Mouse (Mus musculus) heart, adult 8-10 months (tissue): ENCODE measurements around the gene Lce1h. TPM values are rescaled to one million over a fixed set of nuclear protein-coding genes. Genes with fewer than 3 reads are reported as not detected.

Source experiments
- DNase-seq: peaks from one replicate; pipeline ENCODE4 v3.0.0; 2022; ENCODE audit warnings: low spot score
- total RNA-seq, 4 experiments: library from RNA; stranded (reverse); gene quantifications; 2 replicates each; pipeline ENCODE4 v1.2.4; 2022

Gene Lce1h
- total RNA-seq, result not detected

DNA sequence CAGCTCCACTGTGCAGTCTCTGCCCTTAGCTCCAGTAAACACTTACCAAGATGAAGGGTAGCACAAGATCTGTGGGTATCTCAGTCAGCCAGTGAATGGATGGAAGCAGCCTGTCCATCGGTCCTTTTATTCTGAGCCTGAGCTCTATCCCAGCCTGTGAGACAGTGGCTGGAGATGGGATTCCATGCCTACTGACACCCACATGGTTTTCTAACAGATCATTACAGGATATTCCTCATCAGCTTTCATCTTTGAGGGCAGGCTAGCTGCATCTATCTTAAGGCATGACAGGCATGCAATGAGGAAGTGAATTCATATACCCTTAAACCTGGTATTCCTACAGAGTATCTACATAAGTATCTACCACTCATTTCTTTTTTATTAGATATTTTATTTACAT is at the start of gene Lce1h:
Lce1h (minus strand) TSS at position 101 of the 400 bp plus-strand sequence.
- no peak for DNase-seq

DNA sequence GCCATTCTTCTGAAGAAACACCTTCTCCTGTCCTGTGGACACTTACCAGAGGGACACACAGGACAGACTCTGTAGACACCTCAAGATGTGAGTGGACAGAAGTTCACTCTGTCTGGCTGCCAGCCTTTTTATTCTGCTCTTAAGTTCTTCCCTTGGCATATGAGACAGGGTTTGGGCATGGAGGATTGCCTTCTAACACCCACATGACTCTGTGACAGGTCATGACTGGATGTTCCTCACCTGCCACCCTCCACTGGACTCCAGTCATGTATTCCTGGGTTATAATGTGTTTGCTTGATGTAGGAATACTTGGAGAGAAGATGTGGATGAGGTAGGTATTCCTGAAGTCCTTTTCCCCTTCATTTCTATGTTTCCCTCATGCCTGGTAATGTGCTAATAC is 42.9 kb upstream of the Lce1h start, which contains the start of gene Lce1k:
Lce1k (minus strand) TSS at position 101 of the 400 bp plus-strand sequence.
- no peak for DNase-seq

DNA sequence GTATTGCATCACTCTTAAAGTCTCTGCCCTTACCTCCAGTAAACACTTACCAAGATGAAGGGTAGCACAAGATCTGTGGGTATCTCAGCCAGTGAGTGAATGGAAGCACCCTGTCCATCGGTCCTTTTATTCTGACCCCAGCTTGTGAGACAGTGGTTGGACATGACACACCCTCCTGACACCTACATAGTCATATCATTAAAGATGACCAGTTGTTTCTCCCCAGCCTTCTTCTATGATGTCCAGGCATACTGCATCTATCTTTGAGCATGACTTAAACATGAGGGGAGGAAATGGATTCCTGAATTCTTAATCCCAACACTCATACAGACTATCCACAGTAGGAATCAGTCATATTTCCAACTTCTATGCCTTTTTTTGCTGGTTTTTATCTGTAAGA is 25.5 kb upstream of the Lce1h start, which contains the start of gene Lce1j:
Lce1j (minus strand) TSS at position 101 of the 400 bp plus-strand sequence.
- no peak for DNase-seq

DNA sequence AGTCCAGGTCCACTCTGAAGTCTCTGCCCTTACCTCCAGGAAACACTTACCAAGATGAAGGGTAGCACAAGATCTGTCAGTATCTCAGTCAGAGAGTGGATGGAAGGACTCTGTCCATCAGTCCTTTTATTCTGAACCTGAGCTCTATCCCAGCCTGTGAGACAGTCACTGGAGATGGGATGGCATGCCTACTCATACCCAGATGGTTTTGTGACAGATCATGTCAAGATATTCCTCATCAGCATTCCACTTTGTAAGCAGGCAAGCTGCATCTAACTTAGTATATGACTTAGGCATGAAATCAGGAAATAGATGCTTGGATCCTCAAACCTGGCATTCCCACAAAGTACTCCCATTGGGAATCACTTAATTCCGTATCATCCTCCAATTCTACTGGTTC is 13.9 kb upstream of the Lce1h start, which contains the start of gene Lce1i:
Lce1i (minus strand) TSS at position 101 of the 400 bp plus-strand sequence.
- no peak for DNase-seq

DNA sequence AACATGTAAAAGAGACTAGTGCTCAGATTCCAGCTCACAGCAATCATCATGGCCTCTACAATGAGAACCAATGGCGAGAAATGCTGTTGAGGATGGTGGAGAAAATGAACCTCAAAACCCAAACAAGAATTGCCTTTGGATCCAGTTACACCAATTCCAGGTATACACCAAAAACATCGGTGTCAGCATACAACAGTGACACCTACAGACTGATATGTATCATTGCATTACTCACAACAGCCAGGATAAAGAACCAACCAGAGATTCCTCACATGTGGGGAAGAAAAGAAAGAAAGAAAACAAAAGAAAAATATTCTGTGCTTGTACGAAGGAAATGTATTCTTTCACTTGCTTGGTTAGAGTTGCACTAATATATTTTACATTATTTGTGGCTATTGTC is 6.7 kb upstream of the Lce1h start:
- no peak for DNase-seq

DNA sequence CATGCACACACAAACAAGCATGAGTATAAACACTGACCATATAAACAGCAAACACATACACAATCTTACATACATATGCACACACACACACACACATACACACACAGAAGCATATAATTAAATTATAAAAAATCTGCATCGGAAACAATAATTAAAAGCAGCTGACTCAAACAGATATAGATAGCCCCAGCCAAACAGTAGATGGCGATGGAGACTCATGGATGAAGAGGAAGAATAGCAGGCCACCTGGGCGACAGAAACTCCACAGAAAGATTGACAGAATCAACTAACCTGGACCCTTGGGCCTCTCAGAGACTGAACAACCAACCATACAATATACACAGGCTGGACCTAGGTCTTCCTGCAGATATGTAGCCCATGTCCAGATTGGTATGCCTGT is 11.7 kb downstream of the Lce1h start:
- DNase-seq, result no peak

DNA sequence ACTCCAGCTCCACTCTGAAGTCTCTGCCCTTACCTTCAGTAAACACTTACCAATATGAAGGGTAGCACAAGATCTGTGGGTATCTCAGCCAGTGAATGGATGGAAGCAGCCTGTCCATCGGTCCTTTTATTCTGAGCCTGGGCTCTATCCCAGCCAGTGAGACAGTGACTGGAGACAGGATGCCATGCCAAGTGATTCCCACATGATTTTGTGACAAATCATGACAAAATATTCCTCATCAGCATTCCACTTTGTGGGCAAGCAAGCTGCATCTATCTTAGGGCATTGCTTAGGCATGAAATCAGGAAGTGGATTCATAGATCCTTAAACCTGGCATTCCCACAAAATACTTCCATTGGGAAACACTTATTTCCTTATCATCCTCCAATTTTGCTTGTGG is 12.6 kb downstream of the Lce1h start, which contains the start of gene Lce1g:
Lce1g (minus strand) TSS at position 101 of the 400 bp plus-strand sequence.
- DNase-seq, result no peak

DNA sequence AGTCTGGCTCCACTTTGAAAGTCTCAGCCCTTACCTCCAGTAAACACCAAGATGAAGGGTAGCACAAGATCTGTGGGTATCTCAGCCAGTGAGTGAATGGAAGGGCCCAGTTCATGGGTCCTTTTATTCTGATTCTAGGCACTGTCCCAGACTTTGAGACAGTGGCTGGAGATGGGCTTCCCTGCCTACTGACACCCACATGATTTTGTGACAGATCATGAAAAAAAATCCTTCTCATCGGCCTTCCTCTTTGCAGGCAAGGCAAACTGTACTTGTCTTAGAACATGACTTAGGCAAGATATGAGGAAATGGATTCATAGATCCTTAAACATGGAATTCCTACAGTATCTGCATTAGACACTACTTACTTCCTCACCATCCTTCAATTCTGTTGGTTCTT is 25.9 kb downstream of the Lce1h start, which contains the start of gene Gm38119:
Gm38119 (minus strand) TSS at position 101 of the 400 bp plus-strand sequence.
- DNase-seq, result no peak

DNA sequence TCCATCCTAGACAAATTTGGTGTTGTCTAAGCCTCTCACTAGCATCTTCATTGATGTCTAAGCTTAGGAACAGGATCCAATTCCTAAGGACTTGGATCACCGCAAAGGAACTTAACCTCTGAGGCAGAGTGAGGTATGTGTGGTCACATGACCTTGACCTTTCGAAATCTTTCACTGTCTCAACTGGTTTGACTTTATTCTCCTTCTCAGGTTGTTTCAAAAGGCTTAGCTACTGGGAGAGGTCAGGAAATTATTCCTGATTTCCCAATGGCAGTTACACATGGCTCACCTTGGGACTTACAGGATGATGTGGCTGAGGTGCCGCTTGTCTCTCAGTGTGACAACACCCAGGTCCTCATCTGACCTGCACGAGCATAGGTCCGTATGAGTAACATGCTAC is 42.2 kb downstream of the Lce1h start:
- DNase-seq, result no peak

DNA sequence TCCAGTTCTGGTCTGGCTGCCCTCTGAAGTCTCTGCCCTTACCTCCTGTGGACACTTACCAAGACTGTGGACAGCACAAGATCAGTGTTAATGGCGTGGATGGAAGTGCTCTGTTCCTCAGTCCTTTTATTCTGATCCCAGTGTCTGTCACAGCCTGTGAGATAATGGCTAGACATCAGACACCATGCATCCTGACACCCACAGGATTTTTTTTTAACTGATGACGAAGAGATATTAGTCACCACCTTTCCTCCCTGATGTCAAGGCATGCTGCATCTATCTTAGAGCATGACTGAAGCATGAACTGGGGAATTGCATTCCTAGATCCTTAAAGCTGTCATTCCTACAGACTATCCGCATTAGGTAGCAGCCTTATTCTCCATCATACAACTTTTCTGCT is 44.6 kb downstream of the Lce1h start, which contains the start of gene Lce1f:
Lce1f (minus strand) TSS at position 101 of the 400 bp plus-strand sequence.
- DNase-seq, result no peak

DNA sequence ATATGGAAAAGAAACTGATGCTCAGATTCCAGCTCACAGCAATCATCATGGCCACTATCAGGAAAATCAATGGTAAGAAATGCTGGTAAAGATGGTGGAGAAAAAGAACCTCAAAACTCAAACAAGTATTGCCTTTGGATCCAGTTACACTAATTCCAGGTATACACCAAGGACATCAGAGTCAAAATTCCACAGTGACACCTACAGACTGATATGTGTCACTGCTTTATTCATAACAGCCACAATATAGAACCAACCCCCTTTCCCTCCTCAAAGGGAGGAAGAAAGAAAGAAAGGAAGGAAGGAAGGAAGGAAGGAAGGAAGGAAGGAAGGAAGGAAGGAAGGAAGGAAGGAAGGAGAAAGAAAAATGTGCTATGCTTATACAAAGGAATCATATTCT is 49.7 kb downstream of the Lce1h start:
- DNase-seq, result no peak

Other genes with a start within 250 kb of the Lce1h start
- not detected for gene 2310046K23Rik, start 230.6 kb downstream of the Lce1h start, total RNA-seq
- gene Ivl, start 191.3 kb downstream of the Lce1h start, total RNA-seq, result not detected
- not detected for gene Smcp, start 176.1 kb downstream of the Lce1h start, total RNA-seq
- gene 2210017I01Rik, start 157.6 kb downstream of the Lce1h start, total RNA-seq, result not detected
- gene Lce6a, start 143.4 kb downstream of the Lce1h start, total RNA-seq, result not detected
- gene Lce1a1, start 116.8 kb downstream of the Lce1h start, total RNA-seq, result not detected
- gene Lce1b, start 108.1 kb downstream of the Lce1h start, total RNA-seq, result not detected
- gene Lce1a2, start 94.8 kb downstream of the Lce1h start, total RNA-seq, result not detected
- not detected for gene Lce1c, start 85.8 kb downstream of the Lce1h start, total RNA-seq
- not detected for gene Lce1d, start 77.9 kb downstream of the Lce1h start, total RNA-seq
- not detected for gene Lce1e, start 56.0 kb downstream of the Lce1h start, total RNA-seq
- gene Lce1f, start 44.7 kb downstream of the Lce1h start, total RNA-seq, result not detected
- gene Gm38119, start 26.0 kb downstream of the Lce1h start, total RNA-seq, result not detected
- gene Lce1g, start 12.7 kb downstream of the Lce1h start, total RNA-seq, result not detected
- not detected for gene Lce1i, start 13.8 kb upstream of the Lce1h start, total RNA-seq
- gene Lce1j, start 25.4 kb upstream of the Lce1h start, total RNA-seq, result not detected
- gene Lce1k, start 42.8 kb upstream of the Lce1h start, total RNA-seq, result not detected
- not detected for gene Kprp, start 62.2 kb upstream of the Lce1h start, total RNA-seq
- not detected for gene Lce1l, start 86.2 kb upstream of the Lce1h start, total RNA-seq
- gene 2310050C09Rik, start 105.2 kb upstream of the Lce1h start, total RNA-seq, result not detected
- not detected for gene Lce3a, start 161.2 kb upstream of the Lce1h start, total RNA-seq
- not detected for gene Lce3b, start 167.9 kb upstream of the Lce1h start, total RNA-seq
- not detected for gene Lce3c, start 179.4 kb upstream of the Lce1h start, total RNA-seq
- gene Lce3d, start 192.3 kb upstream of the Lce1h start, total RNA-seq, result not detected
- gene Lce3e, start 202.0 kb upstream of the Lce1h start, total RNA-seq, result not detected
- gene Lce3f, start 227.2 kb upstream of the Lce1h start, total RNA-seq, result not detected